8 mouse cellular contexts compared by ENCODE assay signal in the genomic region with DNA sequence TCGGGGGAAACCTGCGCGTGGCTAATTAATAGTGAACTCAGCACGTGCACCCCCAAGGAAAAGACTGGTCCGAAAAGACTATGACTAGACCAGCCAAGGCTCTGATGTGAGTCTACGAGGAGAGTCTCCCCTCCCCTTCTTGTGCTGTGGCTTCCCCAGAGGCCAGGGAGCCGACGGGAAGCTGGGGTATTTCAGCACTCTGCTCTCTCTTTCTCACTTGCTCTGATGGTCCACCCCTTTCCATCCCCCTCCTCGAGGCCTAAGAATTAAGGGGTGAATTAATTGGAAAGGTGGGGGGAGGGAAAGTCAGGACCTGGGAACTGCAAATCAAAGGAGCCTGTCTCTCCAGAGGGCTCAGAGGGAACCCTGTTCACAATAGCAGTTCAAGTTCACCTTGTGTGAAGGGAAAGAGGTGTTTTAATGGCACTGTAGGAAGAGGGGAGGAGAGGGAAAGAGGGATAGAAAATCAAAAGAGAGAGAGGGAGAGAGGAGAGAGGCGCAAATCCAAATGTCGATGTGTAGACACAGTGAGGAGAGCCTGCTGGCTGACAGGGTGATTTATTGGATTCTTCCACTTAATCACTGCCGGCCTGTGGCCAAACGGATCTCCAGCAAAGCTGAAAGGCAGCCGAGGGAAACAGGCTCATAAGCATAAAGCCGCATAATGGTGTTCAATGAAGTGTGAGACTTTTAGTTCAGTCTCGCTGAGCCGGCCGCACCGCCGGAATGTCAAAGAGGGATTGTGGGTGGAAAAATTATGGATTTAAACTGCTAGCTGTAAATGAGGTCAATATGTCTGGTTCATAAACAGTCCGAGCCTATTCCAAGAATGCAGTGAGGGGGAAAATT.
DNase-seq lines count a peak whose midpoint lies in the region; ATAC-seq and TF ChIP-seq lines count a peak whose summit lies in the region.

No protein-coding gene starts in this region.

- H3K27me3 ChIP-seq in heart, postnatal 0 days (ENCODE audit: control insufficient read depth, insufficient read depth, low read length): peaks cover 28% of the 10 kb centered on the region
- H3K27me3 ChIP-seq in liver, postnatal 0 days (ENCODE audit: insufficient read depth, low read length): peaks cover 5% of the 10 kb centered on the region; the same call in 1 of the 2 replicates

- no peaks in the 10 kb centered on the region for H3K9me3 ChIP-seq in heart, postnatal 0 days (replicated peaks; ENCODE audit: control insufficient read depth, low read length)
- H3K9me3 ChIP-seq in liver, postnatal 0 days (ENCODE audit: low read length): no peaks in the 10 kb centered on the region

- H3K9ac ChIP-seq in heart, postnatal 0 days (replicated peaks; ENCODE audit: low read depth, low read length): no peak overlapping the region
- H3K9ac ChIP-seq in liver, postnatal 0 days (replicated peaks): no peak overlapping the region

- 8% methylated on average over 21 of the region's 21 CpGs for WGBS in heart, postnatal 0 days
- WGBS in liver, postnatal 0 days (ENCODE audit: insufficient replicate concordance): 3% methylated on average over 21 of the region's 21 CpGs

- H3K36me3 ChIP-seq in heart, postnatal 0 days (replicated peaks; ENCODE audit: control insufficient read depth, insufficient read depth, low read length): no peaks in the 10 kb centered on the region
- H3K36me3 ChIP-seq in liver, postnatal 0 days (replicated peaks; ENCODE audit: insufficient read depth, low read length): no peaks in the 10 kb centered on the region

- peak overlapping the region; percentile 66 for H3K4me2 ChIP-seq in heart, postnatal 0 days (ENCODE audit: low read depth, low read length)
- no peak overlapping the region for H3K4me2 ChIP-seq in liver, postnatal 0 days (ENCODE audit: low read depth, low read length)

- TF ChIP-seq CTCF in heart, postnatal 0 days (IDR thresholded peaks at IDR 0.05; ENCODE audit: low read depth): no peak
- TF ChIP-seq CTCF in liver, postnatal 0 days (IDR thresholded peaks at IDR 0.05; ENCODE audit: low read depth): no peak

- 0 out of 2 replicates have a peak, but pooled peaks cover 2% of the 10 kb centered on the region for H3K4me1 ChIP-seq in heart, postnatal 0 days (ENCODE audit: control insufficient read depth, insufficient read depth)
- no peaks in the 10 kb centered on the region for H3K4me1 ChIP-seq in liver, postnatal 0 days (ENCODE audit: insufficient read depth)

- peak overlapping the region; percentile 34 for H3K4me3 ChIP-seq in heart, postnatal 0 days (ENCODE audit: low read depth, low read length)
- H3K4me3 ChIP-seq in liver, postnatal 0 days (ENCODE audit: low read depth, low read length): no peak overlapping the region

- ATAC-seq in heart, postnatal 0 days (ENCODE audit: insufficient read depth, low read depth): no peak
- no peak for ATAC-seq in liver, postnatal 0 days
- ATAC-seq in erythroblast, adult 5-6 weeks (replicated peaks; ENCODE audit: low FRiP score, poor library complexity, severe bottlenecking): no peak

- no peak for TF ChIP-seq EP300 in heart, postnatal 0 days (IDR thresholded peaks at IDR 0.05; ENCODE audit: low read depth)
- no peak for TF ChIP-seq EP300 in liver, postnatal 0 days (IDR thresholded peaks at IDR 0.05; ENCODE audit: low read depth)

- no peak overlapping the region for H3K27ac ChIP-seq in heart, postnatal 0 days (ENCODE audit: low read depth)
- no peak overlapping the region for H3K27ac ChIP-seq in liver, postnatal 0 days (ENCODE audit: low read depth)

- peak; percentile 46 for DNase-seq in layer of hippocampus, adult 11-12 months (ENCODE audit: low spot score)
- no peak for DNase-seq in layer of hippocampus, adult 9-10 months (ENCODE audit: low spot score)
- peak; percentile 50 to 66 for DNase-seq in cerebellum, postnatal 25 days
- no peak for DNase-seq in heart, postnatal 0 days (ENCODE audit: low spot score)
- DNase-seq in kidney, postnatal 25 days: peak; percentile 72 to 78
- peak; percentile 13 for DNase-seq in liver, postnatal 0 days
- peak; percentile 76 to 84 for DNase-seq in right cerebral cortex, postnatal 10 days (ENCODE audit: low spot score in 2 of 2)

Comparison
In these comparisons a context has a peak if more than half of its experiments do, and no peak if none do; other contexts are left out.
1. DNase-seq: peak in layer of hippocampus, adult 11-12 months (single experiment), cerebellum, postnatal 25 days (2 of 2), kidney, postnatal 25 days (2 of 2), liver, postnatal 0 days (single experiment) and right cerebral cortex, postnatal 10 days (2 of 2); none in layer of hippocampus, adult 9-10 months (single experiment) and heart, postnatal 0 days (single experiment).